Mouse (Mus musculus) liver, embryonic 12.5 days (tissue): ENCODE data around the gene Tmtc1. TPM values are rescaled to one million over a fixed set of nuclear protein-coding genes. Genes with fewer than 3 reads are reported as not detected.

Experiments
- ATAC-seq: fragments of 200-750 bp; cut with Nextera tagmentation; 2 replicates; pipeline ENCODE4 v1.8.0; 2017; ENCODE audit warnings: moderate number of reproducible peaks, mild to moderate bottlenecking, moderate library complexity
- H3K27ac ChIP-seq: fragments of 300-500 bp; sonication (generic); 2 replicates; pipeline ENCODE4 v1.5.1; 2016; ENCODE audit warnings: mild to moderate bottlenecking
- H3K27me3 ChIP-seq: fragments of 300-500 bp; sonication (generic); replicated peaks from 2 replicates; pipeline ENCODE4 v1.6.1; 2016; ENCODE audit warnings: mild to moderate bottlenecking, moderate library complexity
- H3K36me3 ChIP-seq: fragments of 300-500 bp; sonication (generic); 2 replicates; pipeline ENCODE4 v1.6.1; 2016; ENCODE audit warnings: mild to moderate bottlenecking, moderate library complexity
- H3K4me1 ChIP-seq: fragments of 300-500 bp; sonication (generic); 2 replicates; pipeline ENCODE4 v1.6.1; 2016
- H3K4me2 ChIP-seq: fragments of 300-500 bp; sonication (generic); 2 replicates; pipeline ENCODE4 v1.6.1; 2016; ENCODE audit warnings: mild to moderate bottlenecking, moderate library complexity
- H3K4me3 ChIP-seq: fragments of 300-500 bp; sonication (generic); 2 replicates; pipeline ENCODE4 v1.5.1; 2016; ENCODE audit warnings: mild to moderate bottlenecking, moderate library complexity
- H3K9ac ChIP-seq: fragments of 300-500 bp; sonication (generic); 2 replicates; pipeline ENCODE4 v1.6.1; 2016; ENCODE audit warnings: mild to moderate bottlenecking, moderate library complexity
- H3K9me3 ChIP-seq: fragments of 300-500 bp; sonication (generic); replicated peaks from 2 replicates; pipeline ENCODE4 v1.6.1; 2016; ENCODE audit warnings: mild to moderate bottlenecking, moderate library complexity
- WGBS: fragments of 180-500 bp; shearing (Covaris S2); methylation state at CpG from one replicate; pipeline ENCODE4 v1.1.7; 2016; ENCODE audit not compliant: insufficient replicate concordance; 5-methylcytosine and 5-hydroxymethylcytosine counted together
- polyA plus RNA-seq: library from polyadenylated mRNA; unstranded; fragments of >200 nt; fragmentation: Nextera tagmentation; extraction: Ambion mirVana; gene quantifications from 2 replicates; pipeline ENCODE4 v1.2.1, GENCODE M21; 2016

Tmtc1 gene
- polyA plus RNA-seq, 1 experiment from 2014 or later, result 0.26 TPM

GRCm38 (mm10) chr6:148248625-148249024 lies 195.6 kb downstream of the Tmtc1 start:
- Histone ChIP-seq H3K4me2 (no peak overlapping the region), H3K4me1 (peaks cover 8% of the 10 kb centered on the region; the same call in 1 of the 2 replicates), H3K9ac (no peak overlapping the region), H3K27me3 (no peaks in the 10 kb centered on the region), H3K36me3 (no peaks in the 10 kb centered on the region), H3K9me3 (no peaks in the 10 kb centered on the region), H3K4me3 (no peak overlapping the region), H3K27ac (no peak overlapping the region)
- 41% methylated on average over 2 of the region's 2 CpGs for WGBS
- ATAC-seq, result no peak

GRCm38 (mm10) chr6:148246544-148246943 lies 197.6 kb downstream of the Tmtc1 start:
- Histone ChIP-seq H3K36me3 (no peaks in the 10 kb centered on the region), H3K27me3 (no peaks in the 10 kb centered on the region), H3K27ac (no peak overlapping the region), H3K4me2 (no peak overlapping the region), H3K9me3 (no peaks in the 10 kb centered on the region), H3K4me3 (no peak overlapping the region), H3K4me1 (no peaks in the 10 kb centered on the region), H3K9ac (no peak overlapping the region)
- WGBS, result 54% methylated on average over 7 of the region's 7 CpGs
- no peak for ATAC-seq

GRCm38 (mm10) chr6:148244836-148245235 lies 199.4 kb downstream of the Tmtc1 start:
- no peak overlapping the region for H3K4me2 ChIP-seq

GRCm38 (mm10) chr6:148242304-148242703 lies 201.9 kb downstream of the Tmtc1 start:
- 47% methylated on average over 3 of the region's 3 CpGs for WGBS

More at GRCm38 (mm10) chr6:148244836-148245235, 199.4 kb downstream of the Tmtc1 start:
- WGBS, result 59% methylated on average over 1 of the region's 1 CpGs
- Histone ChIP-seq H3K4me1 (no peaks in the 10 kb centered on the region), H3K9ac (no peak overlapping the region), H3K27me3 (no peaks in the 10 kb centered on the region), H3K4me3 (no peak overlapping the region), H3K9me3 (no peaks in the 10 kb centered on the region), H3K36me3 (no peaks in the 10 kb centered on the region), H3K27ac (no peak overlapping the region)
- no peak for ATAC-seq

GRCm38 (mm10) chr6:148241685-148242084 lies 202.5 kb downstream of the Tmtc1 start:
- WGBS, result 72% methylated on average over 5 of the region's 5 CpGs
- Histone ChIP-seq H3K4me1 (no peaks in the 10 kb centered on the region), H3K27ac (no peak overlapping the region), H3K36me3 (no peaks in the 10 kb centered on the region), H3K4me2 (no peak overlapping the region), H3K4me3 (no peak overlapping the region), H3K27me3 (no peaks in the 10 kb centered on the region), H3K9ac (no peak overlapping the region), H3K9me3 (no peaks in the 10 kb centered on the region)
- no peak for ATAC-seq

More at GRCm38 (mm10) chr6:148242304-148242703, 201.9 kb downstream of the Tmtc1 start:
- H3K27me3 ChIP-seq, result no peaks in the 10 kb centered on the region
- no peak for ATAC-seq
- H3K36me3 ChIP-seq, result no peaks in the 10 kb centered on the region
- no peaks in the 10 kb centered on the region for H3K4me1 ChIP-seq
- H3K9ac ChIP-seq, result no peak overlapping the region
- no peak overlapping the region for H3K27ac ChIP-seq
- no peaks in the 10 kb centered on the region for H3K9me3 ChIP-seq
- H3K4me3 ChIP-seq, result no peak overlapping the region
- H3K4me2 ChIP-seq, result no peak overlapping the region

GRCm38 (mm10) chr6:148239311-148239710 lies 204.9 kb downstream of the Tmtc1 start:
- H3K27me3 ChIP-seq, result no peaks in the 10 kb centered on the region
- H3K36me3 ChIP-seq, result no peaks in the 10 kb centered on the region
- 85% methylated on average over 1 of the region's 1 CpGs for WGBS
- H3K9ac ChIP-seq, result no peak overlapping the region
- H3K27ac ChIP-seq, result no peak overlapping the region
- no peak overlapping the region for H3K4me3 ChIP-seq
- ATAC-seq, result no peak
- no peaks in the 10 kb centered on the region for H3K4me1 ChIP-seq
- H3K9me3 ChIP-seq, result no peaks in the 10 kb centered on the region
- H3K4me2 ChIP-seq, result no peak overlapping the region

GRCm38 (mm10) chr6:148237453-148237852 lies 206.7 kb downstream of the Tmtc1 start:
- no peak overlapping the region for H3K4me3 ChIP-seq
- H3K4me2 ChIP-seq, result no peak overlapping the region
- no peak overlapping the region for H3K9ac ChIP-seq
- no peak for ATAC-seq
- H3K27ac ChIP-seq, result no peak overlapping the region
- H3K4me1 ChIP-seq, result no peaks in the 10 kb centered on the region
- H3K9me3 ChIP-seq, result no peaks in the 10 kb centered on the region
- 47% methylated on average over 5 of the region's 5 CpGs for WGBS
- H3K36me3 ChIP-seq, result no peaks in the 10 kb centered on the region
- H3K27me3 ChIP-seq, result no peaks in the 10 kb centered on the region

GRCm38 (mm10) chr6:148234105-148234828 lies 209.9 kb downstream of the Tmtc1 start:
- H3K9me3 ChIP-seq, result no peaks in the 10 kb centered on the region
- H3K27me3 ChIP-seq, result no peaks in the 10 kb centered on the region
- H3K9ac ChIP-seq, result no peak overlapping the region
- no peak overlapping the region for H3K27ac ChIP-seq
- H3K36me3 ChIP-seq, result no peaks in the 10 kb centered on the region
- ATAC-seq, result no peak
- H3K4me3 ChIP-seq, result no peak overlapping the region
- no peaks in the 10 kb centered on the region for H3K4me1 ChIP-seq
- WGBS, result 55% methylated on average over 3 of the region's 3 CpGs
- no peak overlapping the region for H3K4me2 ChIP-seq

- Histone ChIP-seq H3K4me1 (no peaks in the 10 kb centered on the region), H3K4me3 (no peak overlapping the region), H3K9ac (no peak overlapping the region), H3K4me2 (no peak overlapping the region), H3K36me3 (no peaks in the 10 kb centered on the region), H3K9me3 (no peaks in the 10 kb centered on the region), H3K27me3 (no peaks in the 10 kb centered on the region), H3K27ac (no peak overlapping the region)
- 35% methylated on average over 3 of the region's 3 CpGs for WGBS
- ATAC-seq, result no peak
Measured at GRCm38 (mm10) chr6:148227542-148227941, 216.6 kb downstream of the Tmtc1 start.

- 77% methylated on average over 2 of the region's 2 CpGs for WGBS
- ATAC-seq, result no peak
- Histone ChIP-seq H3K9me3 (no peaks in the 10 kb centered on the region), H3K4me3 (no peak overlapping the region), H3K27ac (no peak overlapping the region), H3K9ac (no peak overlapping the region), H3K4me1 (peaks cover 21% of the 10 kb centered on the region), H3K27me3 (no peaks in the 10 kb centered on the region), H3K36me3 (no peaks in the 10 kb centered on the region), H3K4me2 (no peak overlapping the region)
Measured at GRCm38 (mm10) chr6:148222686-148223085, 221.5 kb downstream of the Tmtc1 start.

- peaks cover 30% of the 10 kb centered on the region for H3K4me1 ChIP-seq
- H3K27me3 ChIP-seq, result no peaks in the 10 kb centered on the region
- peak overlapping the region; percentile 8; the same call in 1 of the 2 replicates for H3K4me2 ChIP-seq
- H3K9me3 ChIP-seq, result no peaks in the 10 kb centered on the region
- ATAC-seq, result peak; percentile 67
- H3K4me3 ChIP-seq, result no peak overlapping the region
- peaks cover 16% of the 10 kb centered on the region for H3K36me3 ChIP-seq
- 38% methylated on average over 2 of the region's 2 CpGs for WGBS
- H3K27ac ChIP-seq, result peak overlapping the region; percentile 73
- no peak overlapping the region for H3K9ac ChIP-seq
Measured at GRCm38 (mm10) chr6:148218235-148219076, 225.7 kb downstream of the Tmtc1 start.

- 73% methylated on average over 4 of the region's 4 CpGs for WGBS
- Histone ChIP-seq H3K4me1 (peaks cover 40% of the 10 kb centered on the region), H3K27ac (no peak overlapping the region), H3K36me3 (peaks cover 16% of the 10 kb centered on the region), H3K4me3 (no peak overlapping the region), H3K27me3 (no peaks in the 10 kb centered on the region), H3K9me3 (no peaks in the 10 kb centered on the region), H3K4me2 (no peak overlapping the region), H3K9ac (no peak overlapping the region)
- ATAC-seq, result no peak
Measured at GRCm38 (mm10) chr6:148216752-148217151, 227.4 kb downstream of the Tmtc1 start.
